Mouse (Mus musculus) kidney, embryonic 16.5 days (tissue): ENCODE data around the gene Irx6. TPM values are rescaled to one million over a fixed set of nuclear protein-coding genes. Genes with fewer than 3 reads are reported as not detected.

ENCODE experiments used
- ATAC-seq: fragments of 200-750 bp; cut with Nextera tagmentation; 2 replicates; pipeline ENCODE4 v1.8.0; 2017; ENCODE audit warnings: moderate TSS enrichment; ENCODE audit not compliant: low FRiP score, low TSS enrichment
- H3K27ac ChIP-seq: fragments of 300-500 bp; sonication (generic); 2 replicates; pipeline ENCODE4 v1.5.1; 2014; ENCODE audit warnings: low read length
- H3K27me3 ChIP-seq: fragments of 300-500 bp; sonication (generic); 2 replicates; pipeline ENCODE4 v1.6.1; 2014; ENCODE audit warnings: low read length, control low read depth, mixed read lengths; ENCODE audit not compliant: insufficient read depth
- H3K36me3 ChIP-seq: fragments of 300-500 bp; sonication (generic); 2 replicates; pipeline ENCODE4 v1.6.1; 2014; ENCODE audit warnings: low read length, control low read depth, mixed read lengths; ENCODE audit not compliant: insufficient read depth
- H3K4me1 ChIP-seq: fragments of 300-500 bp; sonication (generic); 2 replicates; pipeline ENCODE4 v1.6.1; 2014; ENCODE audit warnings: low read length, control low read depth, mixed read lengths; ENCODE audit not compliant: insufficient read depth
- H3K4me2 ChIP-seq: fragments of 300-500 bp; sonication (generic); replicated peaks from 2 replicates; pipeline ENCODE4 v1.6.1; 2014; ENCODE audit warnings: low read depth, low read length
- H3K4me3 ChIP-seq: fragments of 300-500 bp; sonication (generic); 2 replicates; pipeline ENCODE4 v1.5.1; 2014; ENCODE audit warnings: mild to moderate bottlenecking, low read length
- H3K9ac ChIP-seq: fragments of 300-500 bp; sonication (generic); replicated peaks from 2 replicates; pipeline ENCODE4 v1.6.1; 2014; ENCODE audit warnings: low read length
- H3K9me3 ChIP-seq: fragments of 300-500 bp; sonication (generic); 2 replicates; pipeline ENCODE4 v1.6.1; 2016; ENCODE audit warnings: low read length, control low read depth
- WGBS: fragments of 180-500 bp; shearing (Covaris S2); extraction: QIAGEN DNeasy Blood & Tissue Kit; methylation state at CpG from one replicate; pipeline ENCODE4 v1.1.7; 2014; 5-methylcytosine and 5-hydroxymethylcytosine counted together
- polyA plus RNA-seq: library from polyadenylated mRNA; unstranded; fragments of >200 nt; fragmentation: Nextera tagmentation; extraction: Ambion mirVana; gene quantifications from 2 replicates; pipeline ENCODE4 v1.2.1, GENCODE M21; 2015

The Irx6 gene
- polyA plus RNA-seq, result 0.05 and 0.14 TPM in 2 replicates

- Histone ChIP-seq H3K9me3 (no peaks in the 10 kb centered on the region), H3K4me3 (peak within 1 kb of the TSS; percentile 54), H3K27me3 (peaks cover 94% of the 10 kb centered on the region), H3K4me1 (peaks cover 19% of the 10 kb centered on the region), H3K27ac (no peak within 1 kb of the TSS), H3K4me2 (peak within 1 kb of the TSS; percentile 89), H3K36me3 (no peaks in the 10 kb centered on the region), H3K9ac (peak within 1 kb of the TSS; percentile 62; the same call in 1 of the 2 replicates)
- ATAC-seq, result no peak
- WGBS, result under 1% methylated on average over 59 of the region's 62 CpGs
These were observed at the start of gene Irx6 for GRCm38 (mm10) chr8:92674244-92675128. Gene Irx6, plus strand, starts transcription at chr8:92674288.

GRCm38 (mm10) chr8:92628711-92629650 lies 45.1 kb upstream of the Irx6 start:
- no peaks in the 10 kb centered on the region for H3K9me3 ChIP-seq
- 48% methylated on average over 14 of the region's 14 CpGs for WGBS
- H3K27ac ChIP-seq, result no peak overlapping the region
- H3K4me3 ChIP-seq, result no peak overlapping the region
- ATAC-seq, result no peak
- H3K9ac ChIP-seq, result no peak overlapping the region
- H3K36me3 ChIP-seq, result no peaks in the 10 kb centered on the region
- H3K4me1 ChIP-seq, result no peaks in the 10 kb centered on the region
- no peak overlapping the region for H3K4me2 ChIP-seq
- no peaks in the 10 kb centered on the region for H3K27me3 ChIP-seq

- no peak overlapping the region for H3K4me3 ChIP-seq
- WGBS, result 93% methylated on average over 5 of the region's 5 CpGs
- H3K36me3 ChIP-seq, result no peaks in the 10 kb centered on the region
- H3K4me2 ChIP-seq, result no peak overlapping the region
- no peak overlapping the region for H3K27ac ChIP-seq
- no peaks in the 10 kb centered on the region for H3K9me3 ChIP-seq
- H3K4me1 ChIP-seq, result no peaks in the 10 kb centered on the region
- H3K27me3 ChIP-seq, result no peaks in the 10 kb centered on the region
- no peak for ATAC-seq
- no peak overlapping the region for H3K9ac ChIP-seq
These were observed 40.9 kb upstream of the Irx6 start for GRCm38 (mm10) chr8:92633199-92633598.

GRCm38 (mm10) chr8:92640820-92641219 lies 33.3 kb upstream of the Irx6 start:
- no peak; the same call in 1 of the 2 replicates for ATAC-seq
- Histone ChIP-seq H3K4me3 (no peak overlapping the region), H3K9me3 (no peaks in the 10 kb centered on the region), H3K27ac (no peak overlapping the region), H3K9ac (no peak overlapping the region), H3K36me3 (no peaks in the 10 kb centered on the region), H3K4me2 (no peak overlapping the region), H3K27me3 (no peaks in the 10 kb centered on the region), H3K4me1 (no peaks in the 10 kb centered on the region)
- 72% methylated on average over 8 of the region's 8 CpGs for WGBS

GRCm38 (mm10) chr8:92646637-92647036 lies 27.5 kb upstream of the Irx6 start:
- Histone ChIP-seq H3K4me3 (no peak overlapping the region), H3K27me3 (no peaks in the 10 kb centered on the region), H3K9ac (no peak overlapping the region), H3K4me1 (no peaks in the 10 kb centered on the region), H3K27ac (no peak overlapping the region), H3K36me3 (no peaks in the 10 kb centered on the region), H3K4me2 (no peak overlapping the region), H3K9me3 (no peaks in the 10 kb centered on the region)
- no peak for ATAC-seq
- 77% methylated on average over 2 of the region's 2 CpGs for WGBS

DNA sequence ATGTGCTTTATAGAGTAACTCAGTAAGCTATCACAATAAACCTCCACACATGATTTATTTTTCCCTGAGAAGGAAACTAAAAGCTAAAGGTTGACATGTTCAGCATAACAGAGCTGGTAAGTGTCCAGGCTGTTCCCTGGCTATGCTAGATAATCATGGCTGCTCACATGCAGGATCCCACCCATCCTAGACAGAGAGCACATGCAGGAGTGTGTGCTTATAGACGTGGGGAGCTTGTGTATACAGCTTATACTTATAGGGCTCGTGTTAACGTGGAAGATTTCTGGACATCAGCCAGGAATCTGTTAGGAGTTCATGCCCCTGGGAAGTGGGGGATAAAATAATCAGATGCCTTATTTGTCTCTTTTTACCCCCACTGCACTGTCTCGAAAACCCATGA lies 9.9 kb upstream of the Irx6 start:
- Histone ChIP-seq H3K9ac (no peak overlapping the region), H3K36me3 (no peaks in the 10 kb centered on the region), H3K4me1 (0 out of 2 replicates have a peak, but pooled peaks cover 3% of the 10 kb centered on the region), H3K27ac (no peak overlapping the region), H3K4me2 (no peak overlapping the region), H3K9me3 (no peaks in the 10 kb centered on the region), H3K27me3 (0 out of 2 replicates have a peak, but pooled peaks cover 4% of the 10 kb centered on the region), H3K4me3 (no peak overlapping the region)
- WGBS, result 43% methylated on average over 4 of the region's 4 CpGs
- ATAC-seq, result no peak

- Histone ChIP-seq H3K9me3 (no peaks in the 10 kb centered on the region), H3K9ac (no peak overlapping the region), H3K36me3 (no peaks in the 10 kb centered on the region), H3K4me3 (no peak overlapping the region), H3K27me3 (peaks cover 57% of the 10 kb centered on the region), H3K27ac (no peak overlapping the region), H3K4me2 (no peak overlapping the region), H3K4me1 (peaks cover 19% of the 10 kb centered on the region)
- ATAC-seq, result no peak
- 61% methylated on average over 11 of the region's 11 CpGs for WGBS
These were observed 3.9 kb upstream of the Irx6 start for GRCm38 (mm10) chr8:92670236-92670635.

- peaks cover 19% of the 10 kb centered on the region for H3K4me1 ChIP-seq
- no peak overlapping the region for H3K27ac ChIP-seq
- H3K9ac ChIP-seq, result no peak overlapping the region
- no peak for ATAC-seq
- H3K9me3 ChIP-seq, result no peaks in the 10 kb centered on the region
- 64% methylated on average over 12 of the region's 12 CpGs for WGBS
- H3K27me3 ChIP-seq, result peaks cover 62% of the 10 kb centered on the region
- no peak overlapping the region for H3K4me2 ChIP-seq
- no peak overlapping the region for H3K4me3 ChIP-seq
- H3K36me3 ChIP-seq, result no peaks in the 10 kb centered on the region
These were observed 3.4 kb upstream of the Irx6 start for GRCm38 (mm10) chr8:92670656-92671195.

- Histone ChIP-seq H3K27ac (no peak overlapping the region), H3K27me3 (peaks cover 74% of the 10 kb centered on the region), H3K9me3 (no peaks in the 10 kb centered on the region), H3K9ac (no peak overlapping the region), H3K4me2 (no peak overlapping the region), H3K36me3 (no peaks in the 10 kb centered on the region), H3K4me1 (peaks cover 19% of the 10 kb centered on the region), H3K4me3 (no peak overlapping the region)
- 94% methylated on average over 4 of the region's 4 CpGs for WGBS
- no peak for ATAC-seq
These were observed 2.2 kb upstream of the Irx6 start for GRCm38 (mm10) chr8:92671892-92672291.
